Mouse (Mus musculus) layer of hippocampus, adult 2 months (tissue): ENCODE results near the gene Gpx4. TPM values are rescaled to one million over a fixed set of nuclear protein-coding genes. Genes with fewer than 3 reads are reported as not detected.

ENCODE experiments used
- DNase-seq, 2 experiments: peaks; one replicate each; pipeline ENCODE4 v3.0.0; 2022; ENCODE audit warnings: low spot score in 2 of 2
- H3K27ac ChIP-seq: fragments of 200-600 bp; 2 replicates; pipeline ENCODE4 v1.8.1; 2022
- H3K4me3 ChIP-seq: fragments of 200-600 bp; 2 replicates; pipeline ENCODE4 v1.8.1; 2022; ENCODE audit warnings: mild to moderate bottlenecking
- CTCF ChIP-seq: fragments of 200-600 bp; conservative IDR thresholded peaks from 2 replicates; pipeline ENCODE4 v1.8.1; 2022; ENCODE audit warnings: antibody characterized with exemption, mild to moderate bottlenecking, moderate library complexity
- long read RNA-seq, 2 experiments: library from polyadenylated mRNA; stranded (forward); transcript quantifications; one replicate each; pipeline ENCODE4 v2.0.0; 2021; ENCODE audit warnings: borderline mapping rate in 2 of 2
- total RNA-seq, 2 experiments: library from RNA; stranded (reverse); gene quantifications; 2 replicates each; pipeline ENCODE4 v1.2.3; 2021

Gene Gpx4
- 100 to 1,000 TPM; 440 to 464 TPM for total RNA-seq
- long read RNA-seq, experiment 1, transcript Gpx4-207 (6 exons, 735 nt) = minor isoform, 7 of 238 reads
- long read RNA-seq, experiment 1, transcript Gpx4-202 (7 exons, 959 nt) = major isoform, 222 of 238 reads
- long read RNA-seq, experiment 1, partial matches to known transcripts = 5 of 238 reads
- long read RNA-seq, experiment 1, other reads (novel, unspliced or antisense) = 3 of 238 reads
- long read RNA-seq, experiment 2, transcript Gpx4-202 (7 exons, 959 nt) = major isoform, 290 of 302 reads
- long read RNA-seq, experiment 2, partial matches to known transcripts = 7 of 302 reads
- long read RNA-seq, experiment 2, other reads (novel, unspliced or antisense) = 3 of 302 reads

- DNase-seq = no peak
- peak within 1 kb of the TSS; percentile 84 for H3K27ac ChIP-seq
- H3K4me3 ChIP-seq = no peak within 1 kb of the TSS
- no peak for TF ChIP-seq CTCF
Observed at GRCm38 (mm10) chr10:80047041-80047565, at the start of gene Gpx4. Gpx4 (plus strand) TSS chr10:80047166.

GRCm38 (mm10) chr10:79997819-79998218, 49.1 kb upstream of the Gpx4 start:
- peak overlapping the region; percentile 63 for H3K4me3 ChIP-seq
- no peak overlapping the region for H3K27ac ChIP-seq
- DNase-seq = no peak
- TF ChIP-seq CTCF = no peak

- TF ChIP-seq CTCF = no peak
- Histone ChIP-seq H3K27ac (no peak overlapping the region), H3K4me3 (no peak overlapping the region)
- no peak for DNase-seq
Observed at GRCm38 (mm10) chr10:80001945-80002344, 45.0 kb upstream of the Gpx4 start.

GRCm38 (mm10) chr10:80002829-80003228, 44.1 kb upstream of the Gpx4 start:
- TF ChIP-seq CTCF = no peak
- 0 out of 2 replicates have a peak overlapping the region, but pooled peaks have one; percentile 43 for H3K27ac ChIP-seq
- no peak overlapping the region for H3K4me3 ChIP-seq
- DNase-seq = no peak

- DNase-seq = no peak
- Histone ChIP-seq H3K4me3 (no peak overlapping the region), H3K27ac (0 out of 2 replicates have a peak overlapping the region, but pooled peaks have one; percentile 43)
- TF ChIP-seq CTCF = no peak
Observed at GRCm38 (mm10) chr10:80003374-80004232, 43.4 kb upstream of the Gpx4 start.

- H3K27ac ChIP-seq = no peak overlapping the region
- no peak for TF ChIP-seq CTCF
- H3K4me3 ChIP-seq = no peak overlapping the region
- no peak for DNase-seq
Observed at GRCm38 (mm10) chr10:80004233-80004705, 42.7 kb upstream of the Gpx4 start.

- DNase-seq = no peak
- TF ChIP-seq CTCF = no peak
Observed at GRCm38 (mm10) chr10:80011740-80012139, 35.2 kb upstream of the Gpx4 start.

GRCm38 (mm10) chr10:80013609-80014008, 33.4 kb upstream of the Gpx4 start:
- no peak for TF ChIP-seq CTCF
- no peak for DNase-seq
- no peak overlapping the region for H3K4me3 ChIP-seq
- no peak overlapping the region for H3K27ac ChIP-seq

More at GRCm38 (mm10) chr10:80011740-80012139, 35.2 kb upstream of the Gpx4 start:
- no peak overlapping the region for H3K27ac ChIP-seq
- H3K4me3 ChIP-seq = no peak overlapping the region

GRCm38 (mm10) chr10:80014484-80015290, 32.3 kb upstream of the Gpx4 start:
- Histone ChIP-seq H3K4me3 (no peak overlapping the region), H3K27ac (no peak overlapping the region)
- no peak for DNase-seq
- peak; percentile 39 for TF ChIP-seq CTCF

- no peak for TF ChIP-seq CTCF
- Histone ChIP-seq H3K4me3 (no peak overlapping the region), H3K27ac (no peak overlapping the region)
- no peak for DNase-seq
Observed at GRCm38 (mm10) chr10:80015583-80015982, 31.4 kb upstream of the Gpx4 start.

GRCm38 (mm10) chr10:80016511-80016910, 30.5 kb upstream of the Gpx4 start, which contains the start of gene Arhgap45:
Arhgap45 (plus strand) TSS chr10:80016653.
- TF ChIP-seq CTCF = no peak
- DNase-seq = no peak
- Histone ChIP-seq H3K27ac (peak within 1 kb of the TSS; percentile 14; the same call in 1 of the 2 replicates), H3K4me3 (no peak within 1 kb of the TSS; the same call in 1 of the 2 replicates)

- no peak for DNase-seq
- Histone ChIP-seq H3K4me3 (no peak overlapping the region; the same call in 1 of the 2 replicates), H3K27ac (peak overlapping the region; percentile 14; the same call in 1 of the 2 replicates)
- TF ChIP-seq CTCF = no peak
Observed at GRCm38 (mm10) chr10:80016931-80017330, 30.0 kb upstream of the Gpx4 start.
